ENCODE assay signal across 7 mouse cellular contexts in the genomic region with DNA sequence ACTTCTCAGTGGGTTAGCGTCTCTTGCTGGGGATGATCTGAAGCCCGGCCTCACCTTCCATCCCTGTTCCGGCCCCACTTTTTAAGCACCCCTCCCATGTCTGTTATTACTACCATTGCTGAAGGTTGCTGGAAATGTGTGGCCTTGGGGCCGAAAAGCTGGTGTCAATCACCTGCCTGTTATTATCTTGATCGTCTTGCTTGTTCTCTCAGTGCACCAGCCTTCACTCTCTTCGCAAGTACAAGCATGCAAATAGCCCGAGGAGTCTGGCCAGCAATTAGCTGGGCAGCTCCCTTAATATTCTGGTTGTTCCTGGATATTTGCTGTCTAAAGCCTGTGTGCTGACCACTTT. TPM values are rescaled to one million over a fixed set of nuclear protein-coding genes. Genes with fewer than 3 reads are reported as not detected.
A peak's percentile ranks its signal among the peaks of the same experiment; 100 is the strongest.
DNase-seq lines count a peak whose midpoint lies in the region; ATAC-seq lines count a peak whose summit lies in the region.

No protein-coding gene starts in this region.

- WGBS in kidney, embryonic 16.5 days, result 2% methylated on average over 7 of the region's 7 CpGs
- 0% methylated on average over 7 of the region's 7 CpGs for WGBS in midbrain, embryonic 13.5 days

- no peak overlapping the region for H3K27ac ChIP-seq in kidney, embryonic 16.5 days (ENCODE audit: low read length)
- H3K27ac ChIP-seq in midbrain, embryonic 13.5 days, result no peak overlapping the region

- peak; percentile 11 for DNase-seq in urinary bladder, postnatal 25 days (ENCODE audit: low spot score)
- DNase-seq in urinary bladder, postnatal 36 days (ENCODE audit: low spot score in 2 of 2), result no peak
- no peak for DNase-seq in T-cell, adult 2 months (ENCODE audit: low spot score)
- no peak for DNase-seq in layer of hippocampus, postnatal 10 days (ENCODE audit: low spot score in 2 of 2)

- H3K36me3 ChIP-seq in erythroblast, embryonic 14.5 days (ENCODE audit: control insufficient read depth), result peaks cover 17% of the 10 kb centered on the region
- H3K36me3 ChIP-seq in kidney, embryonic 16.5 days (ENCODE audit: insufficient read depth, low read length), result no peaks in the 10 kb centered on the region
- no peaks in the 10 kb centered on the region for H3K36me3 ChIP-seq in midbrain, embryonic 13.5 days

- H3K4me3 ChIP-seq in erythroblast, embryonic 14.5 days (replicated peaks), result peak overlapping the region; percentile 77
- peak overlapping the region; percentile 99 for H3K4me3 ChIP-seq in kidney, embryonic 16.5 days (ENCODE audit: low read length)
- H3K4me3 ChIP-seq in midbrain, embryonic 13.5 days (replicated peaks), result peak overlapping the region; percentile 99

- H3K4me2 ChIP-seq in kidney, embryonic 16.5 days (replicated peaks; ENCODE audit: low read depth, low read length), result peak overlapping the region; percentile 90
- H3K4me2 ChIP-seq in midbrain, embryonic 13.5 days (replicated peaks), result peak overlapping the region; percentile 95

- H3K9ac ChIP-seq in kidney, embryonic 16.5 days (replicated peaks; ENCODE audit: low read length), result peak overlapping the region; percentile 97
- H3K9ac ChIP-seq in midbrain, embryonic 13.5 days (replicated peaks), result peak overlapping the region; percentile 99

- H3K4me1 ChIP-seq in erythroblast, embryonic 14.5 days (ENCODE audit: control insufficient read depth), result peaks cover 44% of the 10 kb centered on the region
- H3K4me1 ChIP-seq in kidney, embryonic 16.5 days (ENCODE audit: insufficient read depth, low read length), result peaks cover 25% of the 10 kb centered on the region
- peaks cover 34% of the 10 kb centered on the region for H3K4me1 ChIP-seq in midbrain, embryonic 13.5 days (replicated peaks)

- H3K9me3 ChIP-seq in erythroblast, embryonic 14.5 days (ENCODE audit: control insufficient read depth, low read length), result no peaks in the 10 kb centered on the region
- H3K9me3 ChIP-seq in kidney, embryonic 16.5 days (ENCODE audit: low read length), result no peaks in the 10 kb centered on the region
- no peaks in the 10 kb centered on the region for H3K9me3 ChIP-seq in midbrain, embryonic 13.5 days

- no peaks in the 10 kb centered on the region for H3K27me3 ChIP-seq in erythroblast, embryonic 14.5 days (ENCODE audit: control insufficient read depth)
- H3K27me3 ChIP-seq in kidney, embryonic 16.5 days (ENCODE audit: insufficient read depth, low read length), result no peaks in the 10 kb centered on the region
- H3K27me3 ChIP-seq in midbrain, embryonic 13.5 days, result no peaks in the 10 kb centered on the region

- no peak for ATAC-seq in kidney, embryonic 16.5 days (ENCODE audit: low FRiP score, low TSS enrichment)
- no peak for ATAC-seq in midbrain, embryonic 13.5 days

RNA-seq across cellular contexts. Expression of a gene that starts 1.3 kb away (rescaled TPM):
- 0.19 and 0.24 TPM in 2 replicates for polyA plus RNA-seq in erythroblast, embryonic 14.5 days (2012)
- 3.4 and 3.5 TPM in 2 replicates for polyA plus RNA-seq in kidney, embryonic 16.5 days (2015; fragmentation: Nextera tagmentation; extraction: Ambion mirVana)
- 8.8 and 9.4 TPM in 2 replicates for polyA plus RNA-seq in midbrain, embryonic 13.5 days (2015; fragmentation: Nextera tagmentation; extraction: Ambion mirVana)
- total RNA-seq in layer of hippocampus, postnatal 10 days (2021), result 10 to 100 TPM; 69.2 to 72.6 TPM

RNA-seq across cellular contexts. Expression of a gene that starts 11.7 kb away (rescaled TPM):
- not detected in 2 replicates for polyA plus RNA-seq in erythroblast, embryonic 14.5 days (2012)
- 0.21 and 0.24 TPM in 2 replicates for polyA plus RNA-seq in kidney, embryonic 16.5 days (2015; fragmentation: Nextera tagmentation; extraction: Ambion mirVana)
- polyA plus RNA-seq in midbrain, embryonic 13.5 days (2015; fragmentation: Nextera tagmentation; extraction: Ambion mirVana), result 0.39 and 0.48 TPM in 2 replicates
- under 1 TPM; 0.34 to 0.42 TPM for total RNA-seq in layer of hippocampus, postnatal 10 days (2021)

RNA-seq across cellular contexts. Expression of a gene that starts 48.1 kb away (rescaled TPM):
- 0.43 and 0.55 TPM in 2 replicates for polyA plus RNA-seq in erythroblast, embryonic 14.5 days (2012)
- polyA plus RNA-seq in kidney, embryonic 16.5 days (2015; fragmentation: Nextera tagmentation; extraction: Ambion mirVana), result 56.5 and 59.8 TPM in 2 replicates
- 39.6 and 46.4 TPM in 2 replicates for polyA plus RNA-seq in midbrain, embryonic 13.5 days (2015; fragmentation: Nextera tagmentation; extraction: Ambion mirVana)
- 10 to 100 TPM; 22.8 to 23.7 TPM for total RNA-seq in layer of hippocampus, postnatal 10 days (2021)

RNA-seq across cellular contexts. Expression of a gene that starts 51.7 kb away (rescaled TPM):
- 28.7 and 30.6 TPM in 2 replicates for polyA plus RNA-seq in erythroblast, embryonic 14.5 days (2012)
- 6.0 and 6.2 TPM in 2 replicates for polyA plus RNA-seq in kidney, embryonic 16.5 days (2015; fragmentation: Nextera tagmentation; extraction: Ambion mirVana)
- 5.1 and 6.5 TPM in 2 replicates for polyA plus RNA-seq in midbrain, embryonic 13.5 days (2015; fragmentation: Nextera tagmentation; extraction: Ambion mirVana)
- 10 to 100 TPM; 73.3 to 77.4 TPM for total RNA-seq in layer of hippocampus, postnatal 10 days (2021)

Comparison
In these comparisons a context has a peak if more than half of its experiments do, and no peak if none do; other contexts are left out.
1. RNA of a gene that starts 48.1 kb away (polyA plus RNA-seq): 56.5 to 59.8 TPM in kidney, embryonic 16.5 days and 39.6 to 46.4 TPM in midbrain, embryonic 13.5 days; 0.43 to 0.55 TPM in erythroblast, embryonic 14.5 days; every median in the first group is over 10 times any median in the second.
2. Peak in every context shown above with its lines, with median percentiles within 50 percentile points of each other: H3K4me3 ChIP-seq.